Mouse (Mus musculus): ENCODE measurements at regions not wholly inside any gene's neighbourhood (a gene's known extent, or its start where the extent isn't known, plus 50 kb on each side); places are given as distances from the start of the nearest gene placed in this dataset.

DNA sequence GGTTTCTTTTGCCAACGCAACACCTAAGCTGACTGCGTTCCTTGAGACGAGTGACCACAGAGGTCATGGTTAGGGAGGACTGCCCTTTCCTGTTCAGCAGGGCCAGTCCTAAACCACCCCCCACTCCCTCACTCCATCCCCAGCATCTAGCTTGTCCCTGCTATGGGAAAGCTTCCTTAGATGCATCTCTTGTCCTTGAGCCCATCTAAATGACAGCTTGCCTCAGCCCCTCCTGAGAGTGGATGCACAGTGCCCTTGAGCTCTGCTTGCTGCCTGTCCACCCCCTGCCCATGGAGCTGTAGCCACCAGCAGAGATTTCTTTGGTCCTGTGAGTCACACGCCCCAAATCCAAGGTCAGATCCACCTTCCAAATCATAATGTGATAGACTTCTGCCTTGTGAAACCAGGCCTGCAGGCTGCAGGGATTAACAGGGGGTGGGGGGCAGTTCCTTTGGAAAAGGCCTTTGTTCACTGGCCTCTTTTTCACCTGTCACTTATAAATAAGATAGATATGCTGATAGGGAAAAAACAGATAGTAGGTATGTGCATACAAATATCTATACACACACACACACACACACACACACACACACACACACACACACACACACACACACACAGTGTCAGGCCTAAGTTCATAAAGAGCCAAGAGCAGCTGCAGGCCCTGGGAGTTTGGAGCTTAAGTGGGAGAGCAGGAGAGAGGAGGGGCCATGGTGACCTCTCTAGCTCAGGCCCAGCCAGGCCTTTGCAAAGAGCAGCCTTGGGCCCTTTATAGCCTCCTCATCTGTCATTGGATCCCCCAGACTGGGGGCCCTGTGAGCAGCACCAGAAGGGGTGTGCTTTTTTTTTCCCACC is 56.4 kb upstream of the Adra2c start:
- WGBS: 72% methylated on average over 4 of the region's 4 CpGs
- Histone ChIP-seq H3K9me3 (ENCODE audit: control insufficient read depth, low read length) (no peaks in the 10 kb centered on the region), H3K27ac (ENCODE audit: low read length) (no peak overlapping the region), H3K4me1 (ENCODE audit: control insufficient read depth, insufficient read depth, low read length) (no peaks in the 10 kb centered on the region), H3K27me3 (replicated peaks; ENCODE audit: control insufficient read depth, insufficient read depth, low read length) (no peaks in the 10 kb centered on the region), H3K36me3 (ENCODE audit: control insufficient read depth, insufficient read depth, low read length) (no peaks in the 10 kb centered on the region), H3K4me3 (ENCODE audit: low read length) (no peak overlapping the region), H3K9ac (ENCODE audit: low read depth, low read length) (no peak overlapping the region), H3K4me2 (ENCODE audit: low read depth, low read length) (no peak overlapping the region)
- no peak for ATAC-seq

DNA sequence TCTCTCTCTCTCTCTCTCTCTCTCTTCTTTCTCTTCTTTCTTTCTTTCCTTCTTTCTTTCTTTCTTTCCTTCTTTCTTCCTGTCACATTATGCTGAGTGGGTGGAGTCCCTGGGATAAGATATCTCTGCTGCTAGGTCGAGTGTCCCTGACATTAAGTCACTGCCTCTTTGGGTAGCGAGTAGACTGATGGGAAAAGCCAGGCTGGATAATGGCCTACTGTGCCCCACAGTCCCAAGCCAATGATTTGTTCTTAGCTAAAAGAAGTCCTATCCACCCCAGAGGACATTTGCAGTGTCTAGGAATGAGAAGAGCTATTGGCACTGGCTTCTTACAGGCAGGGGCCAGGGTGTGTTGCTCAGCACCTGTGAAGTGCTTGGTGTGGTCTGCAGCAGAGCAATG is 61.8 kb upstream of the Adra2c start:
- Histone ChIP-seq H3K9me3 (ENCODE audit: control insufficient read depth, low read length) (no peaks in the 10 kb centered on the region), H3K4me1 (ENCODE audit: control insufficient read depth, insufficient read depth, low read length) (no peaks in the 10 kb centered on the region), H3K27me3 (replicated peaks; ENCODE audit: control insufficient read depth, insufficient read depth, low read length) (no peaks in the 10 kb centered on the region), H3K4me2 (ENCODE audit: low read depth, low read length) (no peak overlapping the region), H3K4me3 (ENCODE audit: low read length) (no peak overlapping the region), H3K9ac (ENCODE audit: low read depth, low read length) (no peak overlapping the region), H3K36me3 (ENCODE audit: control insufficient read depth, insufficient read depth, low read length) (no peaks in the 10 kb centered on the region), H3K27ac (ENCODE audit: low read length) (no peak overlapping the region)
- WGBS: 36% methylated on average over 2 of the region's 2 CpGs
- no peak for ATAC-seq

DNA sequence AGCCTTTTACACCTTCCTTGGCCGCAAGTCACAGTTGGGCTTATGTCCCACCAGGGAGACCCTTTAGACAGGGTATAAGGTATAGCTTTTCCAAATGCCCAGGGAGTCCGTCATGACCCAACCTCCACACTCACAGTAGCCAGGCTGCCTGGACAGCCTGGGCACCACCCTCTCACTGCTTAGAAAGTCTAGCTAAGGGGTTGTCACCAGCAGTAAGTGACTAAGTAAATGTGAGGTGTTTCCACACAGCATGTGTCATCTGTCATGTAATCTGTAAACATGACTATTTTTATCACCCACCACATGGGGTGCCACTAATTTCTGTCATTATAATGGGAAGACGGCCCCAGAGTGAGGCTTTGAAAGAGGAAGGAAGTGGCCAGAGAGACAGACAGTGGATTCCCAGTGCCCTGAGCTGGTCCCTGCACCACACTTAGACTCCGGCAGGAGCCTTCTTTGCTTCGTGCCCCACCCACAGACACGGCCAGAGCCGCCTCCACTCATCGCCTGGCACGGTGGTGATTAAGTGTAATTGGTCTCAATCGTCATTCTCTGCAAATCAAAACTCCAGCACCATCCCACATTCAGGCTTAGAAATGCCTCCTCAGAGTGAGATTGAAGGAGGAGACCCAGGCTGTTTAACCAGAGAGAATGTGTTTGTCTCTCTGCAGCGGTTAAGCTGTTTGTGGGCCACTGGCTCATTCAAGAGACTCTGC is 62.5 kb upstream of the Adra2c start:
- no peaks in the 10 kb centered on the region for H3K27me3 ChIP-seq (replicated peaks; ENCODE audit: control insufficient read depth, insufficient read depth, low read length)
- H3K4me3 ChIP-seq (ENCODE audit: low read length): no peak overlapping the region
- H3K27ac ChIP-seq (ENCODE audit: low read length): no peak overlapping the region
- H3K36me3 ChIP-seq (ENCODE audit: control insufficient read depth, insufficient read depth, low read length): no peaks in the 10 kb centered on the region
- no peak overlapping the region for H3K4me2 ChIP-seq (ENCODE audit: low read depth, low read length)
- WGBS: 57% methylated on average over 11 of the region's 11 CpGs
- no peaks in the 10 kb centered on the region for H3K9me3 ChIP-seq (ENCODE audit: control insufficient read depth, low read length)
- no peak for ATAC-seq
- no peaks in the 10 kb centered on the region for H3K4me1 ChIP-seq (ENCODE audit: control insufficient read depth, insufficient read depth, low read length)
- H3K9ac ChIP-seq (ENCODE audit: low read depth, low read length): no peak overlapping the region

GRCm38 (mm10) chr5:35215007-35215406 is 63.1 kb upstream of the Adra2c start:
- no peak overlapping the region for H3K27ac ChIP-seq (ENCODE audit: low read length)
- H3K9ac ChIP-seq (ENCODE audit: low read depth, low read length): no peak overlapping the region
- H3K4me1 ChIP-seq (ENCODE audit: control insufficient read depth, insufficient read depth, low read length): no peaks in the 10 kb centered on the region
- H3K27me3 ChIP-seq (replicated peaks; ENCODE audit: control insufficient read depth, insufficient read depth, low read length): no peaks in the 10 kb centered on the region
- no peak overlapping the region for H3K4me3 ChIP-seq (ENCODE audit: low read length)
- 78% methylated on average over 11 of the region's 11 CpGs for WGBS
- no peaks in the 10 kb centered on the region for H3K36me3 ChIP-seq (ENCODE audit: control insufficient read depth, insufficient read depth, low read length)
- ATAC-seq: no peak
- H3K9me3 ChIP-seq (ENCODE audit: control insufficient read depth, low read length): no peaks in the 10 kb centered on the region
- H3K4me2 ChIP-seq (ENCODE audit: low read depth, low read length): no peak overlapping the region

DNA sequence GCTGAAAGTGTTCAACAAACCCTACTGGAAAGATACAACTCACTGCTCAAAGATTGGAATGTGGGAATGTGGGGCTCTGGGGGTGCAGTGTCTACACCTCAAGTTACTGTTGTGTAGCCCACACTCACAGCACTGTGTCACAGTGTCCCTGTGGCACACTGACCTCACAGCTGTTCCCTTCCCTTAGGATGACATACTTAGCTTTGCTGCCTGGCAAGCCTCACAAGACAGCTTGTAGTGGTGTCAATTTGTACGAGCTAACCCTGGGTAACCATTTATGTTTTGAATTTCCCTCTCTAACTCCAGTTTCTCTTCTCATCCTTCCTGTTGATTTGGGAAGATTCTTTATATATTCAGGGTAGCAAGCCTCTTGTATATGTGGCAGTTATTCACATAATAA is 68.8 kb upstream of the Adra2c start:
- H3K9ac ChIP-seq (ENCODE audit: low read depth, low read length): no peak overlapping the region
- 60% methylated on average over 1 of the region's 1 CpGs for WGBS
- no peaks in the 10 kb centered on the region for H3K36me3 ChIP-seq (ENCODE audit: control insufficient read depth, insufficient read depth, low read length)
- H3K4me2 ChIP-seq (ENCODE audit: low read depth, low read length): no peak overlapping the region
- H3K9me3 ChIP-seq (ENCODE audit: control insufficient read depth, low read length): no peaks in the 10 kb centered on the region
- no peaks in the 10 kb centered on the region for H3K27me3 ChIP-seq (replicated peaks; ENCODE audit: control insufficient read depth, insufficient read depth, low read length)
- no peak overlapping the region for H3K4me3 ChIP-seq (ENCODE audit: low read length)
- no peak for ATAC-seq
- H3K27ac ChIP-seq (ENCODE audit: low read length): no peak overlapping the region
- no peaks in the 10 kb centered on the region for H3K4me1 ChIP-seq (ENCODE audit: control insufficient read depth, insufficient read depth, low read length)

DNA sequence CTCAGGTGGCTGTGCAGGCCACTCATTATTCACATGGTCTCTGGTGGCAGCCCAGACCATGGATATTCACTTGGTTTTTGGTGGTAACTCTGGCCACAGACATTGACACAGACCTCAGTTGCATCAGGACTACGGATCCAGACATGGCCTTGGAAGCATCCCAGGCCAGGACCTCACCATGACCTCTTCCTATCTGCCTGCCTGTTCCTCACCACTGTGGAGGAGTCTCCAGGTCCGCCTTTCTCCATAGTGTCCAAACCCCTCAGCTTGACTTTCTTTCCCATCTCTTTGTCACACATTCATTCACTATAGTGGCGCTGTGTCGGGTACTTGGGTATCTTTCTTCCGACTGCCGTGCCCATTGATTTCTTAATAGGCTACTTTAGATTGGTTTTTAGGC is 74.1 kb upstream of the Adra2c start:
- H3K27ac ChIP-seq (ENCODE audit: low read length): no peak overlapping the region
- no peaks in the 10 kb centered on the region for H3K36me3 ChIP-seq (ENCODE audit: control insufficient read depth, insufficient read depth, low read length)
- WGBS: 90% methylated on average over 6 of the region's 6 CpGs
- H3K27me3 ChIP-seq (replicated peaks; ENCODE audit: control insufficient read depth, insufficient read depth, low read length): no peaks in the 10 kb centered on the region
- H3K4me1 ChIP-seq (ENCODE audit: control insufficient read depth, insufficient read depth, low read length): no peaks in the 10 kb centered on the region
- H3K9ac ChIP-seq (ENCODE audit: low read depth, low read length): no peak overlapping the region
- H3K4me3 ChIP-seq (ENCODE audit: low read length): no peak overlapping the region
- H3K4me2 ChIP-seq (ENCODE audit: low read depth, low read length): no peak overlapping the region
- no peak for ATAC-seq
- H3K9me3 ChIP-seq (ENCODE audit: control insufficient read depth, low read length): no peaks in the 10 kb centered on the region

GRCm38 (mm10) chr5:35198468-35198867 is 79.7 kb upstream of the Adra2c start:
- no peaks in the 10 kb centered on the region for H3K4me1 ChIP-seq (ENCODE audit: control insufficient read depth, insufficient read depth, low read length)
- no peak overlapping the region for H3K4me3 ChIP-seq (ENCODE audit: low read length)
- no peak overlapping the region for H3K4me2 ChIP-seq (ENCODE audit: low read depth, low read length)
- H3K9ac ChIP-seq (ENCODE audit: low read depth, low read length): no peak overlapping the region
- WGBS: 43% methylated on average over 5 of the region's 5 CpGs
- ATAC-seq: no peak
- H3K36me3 ChIP-seq (ENCODE audit: control insufficient read depth, insufficient read depth, low read length): no peaks in the 10 kb centered on the region
- H3K27me3 ChIP-seq (replicated peaks; ENCODE audit: control insufficient read depth, insufficient read depth, low read length): no peaks in the 10 kb centered on the region
- H3K9me3 ChIP-seq (ENCODE audit: control insufficient read depth, low read length): no peaks in the 10 kb centered on the region
- no peak overlapping the region for H3K27ac ChIP-seq (ENCODE audit: low read length)

DNA sequence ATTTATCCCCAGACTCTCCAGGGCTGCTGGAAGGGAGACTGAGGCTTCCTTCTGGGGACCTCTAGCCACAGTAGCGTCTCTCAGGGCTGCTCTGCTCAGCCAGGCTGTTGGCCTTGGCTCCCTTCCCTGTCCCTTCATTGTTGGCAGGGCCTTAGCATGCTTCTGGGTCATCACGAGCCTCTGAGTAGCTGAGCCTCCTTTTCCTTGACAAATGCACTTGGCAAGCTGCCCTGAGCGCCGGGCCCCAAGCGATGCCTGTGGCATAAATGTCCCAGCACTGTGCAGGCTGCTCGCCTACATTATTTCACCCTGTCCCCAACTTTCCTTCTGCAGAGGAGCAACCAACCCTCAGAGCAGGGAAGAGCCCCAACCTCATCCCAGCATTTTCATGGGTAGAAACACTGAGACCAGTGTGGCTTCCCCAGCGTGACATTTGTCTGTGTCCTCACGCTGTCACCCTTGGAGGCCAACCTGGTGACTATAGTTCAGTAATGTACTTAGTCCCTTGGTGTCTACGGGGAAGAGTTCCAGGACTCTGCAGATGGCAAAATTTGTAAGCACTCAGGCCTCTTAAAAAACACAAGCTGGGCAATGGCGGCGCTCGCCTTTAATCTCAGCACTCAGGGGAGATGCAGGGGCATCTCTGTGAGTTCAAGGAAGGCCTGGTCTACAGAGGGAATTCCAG is 83.7 kb upstream of the Lrpap1 start:
- Histone ChIP-seq H3K27me3 (replicated peaks; ENCODE audit: control insufficient read depth, insufficient read depth, low read length) (no peaks in the 10 kb centered on the region), H3K9me3 (ENCODE audit: control insufficient read depth, low read length) (no peaks in the 10 kb centered on the region), H3K27ac (ENCODE audit: low read length) (no peak overlapping the region), H3K4me1 (ENCODE audit: control insufficient read depth, insufficient read depth, low read length) (peaks cover 4% of the 10 kb centered on the region; the same call in 1 of the 2 replicates), H3K36me3 (ENCODE audit: control insufficient read depth, insufficient read depth, low read length) (no peaks in the 10 kb centered on the region), H3K9ac (ENCODE audit: low read depth, low read length) (no peak overlapping the region), H3K4me2 (ENCODE audit: low read depth, low read length) (no peak overlapping the region), H3K4me3 (ENCODE audit: low read length) (no peak overlapping the region)
- 67% methylated on average over 12 of the region's 12 CpGs for WGBS
- no peak for ATAC-seq

- Histone ChIP-seq H3K4me3 (ENCODE audit: low read length) (no peak overlapping the region), H3K4me1 (ENCODE audit: control insufficient read depth, insufficient read depth, low read length) (peaks cover 4% of the 10 kb centered on the region; the same call in 1 of the 2 replicates), H3K4me2 (ENCODE audit: low read depth, low read length) (no peak overlapping the region), H3K27ac (ENCODE audit: low read length) (no peak overlapping the region), H3K9ac (ENCODE audit: low read depth, low read length) (no peak overlapping the region), H3K9me3 (ENCODE audit: control insufficient read depth, low read length) (no peaks in the 10 kb centered on the region), H3K36me3 (ENCODE audit: control insufficient read depth, insufficient read depth, low read length) (no peaks in the 10 kb centered on the region), H3K27me3 (replicated peaks; ENCODE audit: control insufficient read depth, insufficient read depth, low read length) (no peaks in the 10 kb centered on the region)
- ATAC-seq: no peak
- 57% methylated on average over 3 of the region's 3 CpGs for WGBS
These were observed 80.3 kb upstream of the Lrpap1 start for GRCm38 (mm10) chr5:35185826-35186225.
